Mouse (Mus musculus) adipocyte (in vitro differentiated cells): Measurements from ENCODE around the gene Lrig3.

Experiments
- DNase-seq: peaks from one replicate; pipeline ENCODE4 v3.0.0-alpha.2; 2016; ENCODE audit warnings: low spot score

Gene Lrig3

DNA sequence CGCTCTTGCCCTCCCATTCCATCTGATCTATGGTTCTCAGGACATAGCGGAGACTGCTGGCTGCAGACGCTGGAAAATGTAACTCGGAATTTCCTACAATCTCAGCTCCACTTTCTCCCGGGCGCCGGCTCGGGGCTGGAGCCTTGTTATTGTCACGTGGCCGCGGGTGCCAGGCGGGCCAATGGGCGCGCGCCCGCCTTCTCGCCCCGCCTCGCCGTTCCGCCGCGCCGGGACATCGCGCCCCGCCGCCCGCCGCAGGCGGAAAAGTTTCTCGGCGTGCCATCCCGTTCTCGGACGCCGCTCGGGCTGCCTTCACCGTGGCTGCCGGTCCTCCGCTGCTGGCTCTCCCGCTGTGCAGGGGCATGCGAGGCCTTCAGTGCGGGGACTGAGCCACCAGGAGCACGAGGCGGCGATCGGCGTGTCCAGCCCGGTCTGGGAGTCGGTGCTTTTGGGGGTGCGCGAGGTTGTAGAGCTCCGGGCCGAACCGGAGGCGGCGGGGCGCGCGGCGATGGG lies at the start of gene Lrig3:
Gene Lrig3 (plus strand): TSS at position 201 of the 513 bp plus-strand sequence.
- DNase-seq, result peak; percentile 87

DNA sequence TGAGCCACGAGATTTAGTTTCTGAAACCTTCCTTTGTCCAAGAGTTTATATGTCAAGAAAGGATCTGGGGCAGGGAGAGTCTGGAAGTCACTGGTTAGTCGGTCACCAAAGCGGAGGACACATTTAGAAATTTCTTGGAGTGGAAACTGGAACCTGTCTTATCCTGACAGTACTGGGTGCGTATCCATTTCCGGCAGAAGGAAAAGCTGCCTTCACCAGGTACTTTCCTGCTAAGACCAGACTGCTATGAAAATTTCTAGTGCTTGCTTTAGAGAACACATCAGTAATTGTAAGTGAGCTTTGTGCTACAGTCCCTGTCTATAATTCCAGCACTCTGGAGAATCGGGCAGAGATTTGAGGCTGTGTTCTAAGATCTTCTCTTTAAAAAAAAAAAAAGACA lies 49.2 kb upstream of the Lrig3 start:
- DNase-seq, result no peak

DNA sequence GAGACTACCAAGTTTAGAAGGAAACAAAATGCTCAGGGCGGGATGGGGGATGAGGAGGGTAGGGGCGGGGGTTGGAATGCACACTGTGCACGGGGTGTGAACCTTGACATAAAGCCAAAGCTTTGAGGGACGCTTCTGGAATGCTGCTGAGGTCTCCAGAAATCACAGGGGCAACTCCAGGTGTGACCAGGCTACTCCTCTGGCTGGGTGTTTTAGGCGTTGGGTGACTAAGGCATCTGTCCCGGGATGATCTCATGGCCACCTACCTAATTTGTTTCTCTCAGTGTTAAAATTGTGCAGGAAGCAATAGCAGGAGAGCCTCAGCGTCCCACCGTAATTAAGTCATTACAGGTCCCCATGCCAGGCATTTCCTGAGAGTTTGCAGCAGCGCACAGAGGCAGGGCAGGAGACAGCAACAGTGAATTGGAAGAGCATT lies 48.5 kb upstream of the Lrig3 start:
- no peak for DNase-seq

DNA sequence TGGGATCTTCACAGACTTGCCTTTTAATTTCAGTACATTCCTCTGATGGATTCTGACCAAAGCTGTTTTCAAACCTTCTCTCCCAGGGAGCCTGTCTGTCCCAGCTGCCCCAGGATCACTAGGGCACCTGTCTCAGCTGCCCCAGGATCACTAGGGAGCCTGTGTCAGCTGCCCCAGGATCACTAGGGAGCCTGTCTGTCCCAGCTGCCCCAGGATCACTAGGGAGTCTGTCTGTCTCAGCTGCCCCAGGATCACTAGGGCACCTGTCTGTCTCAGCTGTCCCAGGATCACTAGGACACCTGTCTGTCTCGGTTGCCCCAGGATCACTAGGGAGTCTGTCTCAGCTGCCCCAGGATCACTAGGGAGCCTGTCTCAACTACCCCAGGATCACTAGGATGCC lies 47.0 kb upstream of the Lrig3 start:
- no peak for DNase-seq

DNA sequence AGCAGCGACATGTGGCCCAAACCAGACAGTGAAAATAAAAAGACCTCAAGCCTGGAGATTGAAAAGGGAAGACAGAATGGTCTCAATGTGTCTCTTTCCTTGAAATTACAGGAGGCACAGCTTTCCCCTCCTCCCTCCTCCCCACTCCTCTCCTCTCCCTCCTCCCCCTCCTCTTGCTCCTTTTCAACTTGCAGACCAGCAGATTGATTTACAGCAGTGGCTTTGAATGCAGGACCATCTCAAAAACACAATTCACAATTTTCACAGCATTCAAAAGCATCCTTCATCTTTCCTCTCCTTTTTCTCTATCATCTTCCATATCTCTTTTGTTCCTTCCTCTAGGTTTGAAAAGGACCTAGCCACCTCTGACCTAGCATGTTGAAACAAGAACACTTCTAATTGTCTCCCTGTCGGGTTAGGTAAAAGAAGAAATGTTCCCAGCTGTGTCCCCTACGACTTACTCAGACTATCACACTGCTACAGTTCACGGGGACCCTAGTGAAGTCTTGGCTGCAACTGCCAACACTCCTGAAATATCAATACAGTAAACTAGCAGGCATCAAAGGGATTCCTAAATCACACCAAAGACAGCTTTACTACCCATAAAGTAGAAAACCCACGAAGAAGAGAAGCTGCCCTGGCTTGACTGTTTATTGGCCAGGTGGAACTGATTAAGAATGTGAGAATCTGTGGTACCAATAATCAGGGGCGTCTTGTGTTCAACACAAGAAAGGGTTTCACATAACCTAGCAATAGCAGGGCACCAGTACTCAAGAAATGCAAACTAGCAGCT lies 44.1 kb upstream of the Lrig3 start:
- no peak for DNase-seq

DNA sequence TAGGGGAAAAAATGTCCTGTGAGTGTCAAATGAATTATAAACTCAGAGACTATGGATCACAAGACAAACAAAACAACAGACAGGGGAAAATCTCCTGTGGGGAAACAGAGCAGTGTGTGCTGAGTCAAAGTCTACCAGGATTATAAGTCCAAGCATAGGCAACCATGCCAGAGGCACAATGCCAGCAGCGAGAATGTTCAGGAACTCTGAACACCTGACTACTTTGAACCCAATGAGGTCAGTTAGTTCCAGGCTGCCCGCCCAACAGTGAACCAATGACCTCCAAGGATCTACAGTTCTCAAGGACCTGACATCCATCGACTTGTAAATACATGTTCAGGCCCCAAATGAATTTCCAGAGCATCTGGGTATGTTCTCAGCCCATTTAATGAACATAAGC lies 36.0 kb upstream of the Lrig3 start:
- DNase-seq, result peak; percentile 6

DNA sequence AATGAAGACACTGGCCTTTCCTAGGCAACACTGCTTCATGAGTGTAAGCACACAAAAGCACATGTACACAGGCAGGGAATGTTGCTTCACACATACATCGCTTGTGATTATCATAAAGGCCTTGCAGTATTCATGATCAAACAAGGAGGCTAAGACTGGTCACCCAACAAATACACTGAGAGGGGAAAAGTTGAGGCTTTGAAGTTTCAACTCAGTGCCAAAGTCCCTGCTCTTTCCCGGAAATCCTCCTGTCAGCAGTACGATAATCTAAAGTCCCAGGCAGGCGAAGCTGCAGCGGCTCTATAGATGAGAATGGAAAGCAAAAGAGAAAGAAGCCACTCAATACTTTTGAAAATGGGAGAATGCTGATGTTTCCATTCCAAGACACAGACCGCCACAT lies 32.6 kb upstream of the Lrig3 start:
- DNase-seq, result no peak

DNA sequence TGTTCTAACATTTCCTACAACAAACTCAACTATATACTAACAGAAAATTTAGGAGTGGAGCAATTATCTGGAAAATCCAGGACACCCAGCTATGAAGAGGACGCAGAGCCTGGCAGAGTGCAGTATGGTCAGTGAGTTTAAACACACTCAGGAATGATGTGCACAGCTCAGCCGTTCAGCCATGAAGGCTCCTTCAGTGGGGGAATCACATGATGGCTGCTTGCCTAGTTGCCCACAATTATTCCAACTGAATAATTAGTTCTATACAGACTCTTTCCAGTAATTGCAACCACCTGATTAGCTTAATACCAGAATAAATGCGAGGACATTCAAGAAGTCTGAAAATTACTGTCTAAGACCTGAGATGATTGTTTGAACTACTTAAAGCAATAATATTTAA lies 31.9 kb upstream of the Lrig3 start:
- no peak for DNase-seq

DNA sequence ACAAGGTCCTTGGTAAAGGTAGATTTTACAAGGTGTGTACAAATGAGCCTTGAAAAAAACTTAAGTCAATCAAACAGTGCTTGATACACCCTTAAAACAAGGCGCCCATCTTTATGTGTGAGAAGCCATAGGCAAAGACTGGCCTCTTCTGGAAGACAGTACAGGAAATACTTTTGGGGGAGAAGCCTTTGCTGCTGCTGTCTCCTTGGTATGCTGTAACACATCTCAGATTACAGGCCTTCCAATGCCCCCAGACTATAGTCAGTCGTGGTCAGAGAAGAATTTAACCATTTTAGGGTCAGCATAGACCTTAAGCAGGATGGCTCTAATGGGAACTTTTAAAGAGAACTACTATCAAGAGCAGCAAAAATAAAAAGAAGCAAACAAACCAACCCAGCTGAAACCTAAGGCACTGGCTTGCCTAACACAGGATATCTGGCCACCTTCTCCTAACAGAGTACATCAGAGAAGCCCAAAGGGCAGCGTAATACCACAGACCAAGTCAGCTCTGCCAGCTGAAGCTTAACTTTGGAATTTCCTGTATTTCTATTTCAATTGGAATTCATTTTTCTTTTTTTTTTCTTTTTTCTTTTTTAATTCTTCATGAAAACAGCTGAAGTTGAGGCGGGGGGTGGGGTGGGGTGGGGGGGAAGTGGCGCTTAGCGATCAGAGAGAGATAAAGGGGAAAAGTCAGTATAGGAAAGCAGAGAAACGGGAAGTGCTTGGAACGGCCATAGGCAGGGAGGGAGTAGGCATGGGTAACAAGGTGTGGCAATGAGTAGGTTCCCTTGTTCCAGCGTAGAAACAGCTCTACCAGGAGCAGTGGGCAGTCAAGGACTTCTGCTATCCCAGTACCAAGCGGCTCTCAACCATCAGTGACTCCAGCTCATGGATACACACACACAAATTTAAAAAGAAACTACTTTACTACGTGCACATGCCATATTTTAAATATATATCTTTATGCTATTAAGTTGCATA lies 28.2 kb upstream of the Lrig3 start:
- no peak for DNase-seq

DNA sequence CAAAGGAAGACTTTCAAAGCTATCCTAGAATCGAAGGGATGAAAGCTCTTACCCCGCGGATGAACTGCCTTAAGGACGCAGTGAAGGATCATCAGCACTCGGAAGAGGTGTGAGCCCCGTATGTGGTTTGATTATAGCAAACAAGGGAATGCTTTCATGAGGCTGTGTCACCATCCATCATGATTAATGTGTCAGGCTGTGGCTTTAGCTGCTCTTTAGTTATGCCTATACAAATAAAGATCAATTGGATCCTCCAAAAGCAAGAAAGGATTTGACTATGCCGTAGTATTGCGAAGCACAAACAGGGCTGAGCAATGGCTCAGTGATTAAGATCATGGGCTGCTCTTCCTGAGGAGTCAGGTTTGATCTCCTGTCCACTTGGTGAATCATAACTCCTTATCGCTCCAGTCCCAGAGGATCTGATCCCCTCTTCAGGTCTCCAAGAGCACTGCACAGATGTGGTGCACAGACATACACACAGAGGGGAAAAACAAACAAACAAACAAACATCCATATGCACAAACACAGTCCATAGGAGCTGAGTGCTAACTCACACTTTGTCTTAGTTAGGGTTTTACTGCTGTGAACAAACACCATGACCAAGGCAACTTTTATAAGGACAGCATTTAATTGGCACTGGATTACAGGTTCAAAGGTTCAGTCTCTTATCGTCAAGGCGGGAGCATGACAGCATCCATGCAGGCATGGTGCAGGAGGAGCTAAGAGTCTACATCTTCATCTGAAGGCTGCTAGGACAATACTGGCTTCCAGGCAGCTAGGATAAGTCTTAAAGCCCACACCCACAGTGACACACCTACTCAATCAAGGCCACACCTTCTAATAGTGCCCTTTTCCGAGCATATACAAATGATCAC lies 27.2 kb upstream of the Lrig3 start:
- DNase-seq, result no peak

DNA sequence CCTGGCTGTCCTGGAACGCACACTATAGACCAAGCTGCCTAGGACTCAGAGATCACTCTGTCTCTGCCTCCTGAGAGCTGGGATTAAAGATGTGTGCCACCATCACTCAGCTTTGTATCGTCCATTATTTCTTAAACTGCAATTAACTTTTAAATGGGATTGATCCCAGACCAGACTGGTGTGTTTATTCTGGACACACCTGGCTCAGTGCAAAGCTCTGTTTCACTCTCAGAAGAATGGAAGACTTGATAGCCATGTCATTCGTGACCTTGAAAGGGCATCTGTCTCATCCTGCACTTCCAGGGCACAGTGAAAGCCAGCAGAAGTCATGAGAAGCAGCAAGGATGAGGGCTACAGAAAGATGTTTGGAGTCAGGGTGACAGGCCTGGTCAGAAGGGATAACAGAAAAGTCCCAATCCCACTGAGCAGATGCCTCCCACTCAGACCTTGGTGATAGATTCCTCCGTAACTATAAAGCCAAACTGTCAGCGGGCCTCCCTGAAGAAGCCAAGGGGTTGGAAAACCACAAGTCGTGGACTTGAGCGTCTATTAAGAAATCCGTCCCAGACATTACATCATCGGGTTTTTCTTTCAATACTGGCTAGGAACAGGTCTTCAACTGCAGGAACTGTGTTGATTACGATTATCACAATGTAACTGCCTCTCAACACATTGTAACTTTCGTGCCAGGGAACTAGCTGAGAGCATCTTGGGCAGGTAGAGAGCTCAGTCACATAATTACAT lies 25.5 kb upstream of the Lrig3 start:
- no peak for DNase-seq

DNA sequence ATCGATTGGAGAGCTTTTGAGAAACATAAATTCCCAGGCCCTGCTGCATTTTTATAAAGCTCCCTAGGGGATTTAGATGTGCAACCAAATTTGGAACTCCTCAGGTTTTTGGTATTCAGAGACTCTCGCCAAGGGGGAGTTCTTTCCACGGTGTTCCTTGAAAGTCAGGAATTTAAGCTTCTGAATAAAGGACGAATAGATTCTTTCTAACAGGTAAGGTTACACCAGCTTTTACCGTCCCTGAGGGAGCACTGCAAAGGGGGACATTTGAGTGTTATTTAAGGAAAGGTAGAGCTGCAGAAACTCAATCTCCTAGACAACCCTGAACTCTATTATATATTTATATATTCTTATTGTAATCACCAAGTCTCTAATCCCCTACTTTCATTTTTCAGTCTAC lies 22.9 kb upstream of the Lrig3 start:
- no peak for DNase-seq

DNA sequence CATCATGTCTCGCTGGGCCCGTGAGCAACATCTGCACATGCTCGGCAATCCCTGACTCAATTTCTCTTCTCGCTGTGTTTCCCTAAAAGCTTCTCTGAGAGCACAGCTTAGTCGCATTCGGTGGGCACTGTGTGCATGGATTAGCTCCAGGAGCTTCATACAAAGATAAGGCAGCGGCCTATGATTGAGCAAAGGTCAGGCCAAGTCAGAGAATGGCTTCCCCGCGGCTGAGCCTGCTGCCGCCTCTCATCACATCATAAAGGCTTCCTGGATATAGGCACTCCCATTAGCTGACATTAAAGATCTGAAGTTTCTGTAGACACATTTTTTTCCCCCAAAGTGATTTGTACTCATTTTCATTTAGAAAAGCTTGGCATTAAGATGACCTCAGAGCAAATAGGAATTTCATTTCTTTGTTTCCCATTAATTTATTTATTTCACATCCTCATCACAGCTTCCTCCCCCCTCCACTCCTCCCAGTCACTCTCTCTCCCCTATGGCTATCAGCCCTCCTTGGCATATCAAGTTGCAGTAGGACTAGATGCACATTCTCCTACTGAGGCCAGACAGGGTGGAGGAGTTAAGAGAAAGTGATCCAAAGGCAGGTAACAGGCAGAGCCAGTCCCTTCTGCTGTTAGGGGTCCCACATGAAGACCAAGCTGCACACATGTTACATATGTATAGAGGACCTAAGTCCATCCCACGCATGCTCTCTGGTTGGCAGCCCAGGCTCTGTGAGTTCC lies 21.0 kb upstream of the Lrig3 start:
- DNase-seq, result no peak

DNA sequence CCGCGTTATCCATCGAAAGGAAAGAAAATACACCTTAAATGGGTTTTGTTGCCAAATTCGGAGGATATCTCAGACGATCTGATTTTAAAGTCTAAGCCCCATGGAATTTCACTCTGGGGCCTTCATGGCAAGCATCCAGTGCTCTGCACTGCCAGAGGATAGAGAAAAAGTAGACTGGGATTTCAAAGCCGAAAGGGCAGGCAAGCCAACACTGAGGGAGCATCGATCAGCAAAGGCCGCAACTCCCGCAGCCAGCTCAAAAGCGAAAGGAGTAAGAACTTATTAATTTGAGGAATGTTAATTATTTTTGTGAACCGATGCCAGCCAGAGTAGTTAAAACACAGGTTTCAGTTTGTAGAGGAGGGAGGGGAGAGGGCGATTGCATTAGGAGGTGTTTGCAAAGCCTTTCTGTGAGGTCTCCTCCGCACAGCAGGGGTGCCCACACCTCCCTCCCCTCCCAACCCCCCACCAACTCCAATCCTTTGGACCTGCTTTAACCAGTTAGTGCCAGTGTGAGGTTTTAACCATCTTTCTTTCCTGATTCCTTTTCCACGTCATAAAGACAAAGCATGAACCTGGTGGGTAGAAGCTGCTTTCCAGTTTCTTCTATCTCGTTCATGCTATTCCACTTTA lies 17.0 kb upstream of the Lrig3 start:
- DNase-seq, result no peak

DNA sequence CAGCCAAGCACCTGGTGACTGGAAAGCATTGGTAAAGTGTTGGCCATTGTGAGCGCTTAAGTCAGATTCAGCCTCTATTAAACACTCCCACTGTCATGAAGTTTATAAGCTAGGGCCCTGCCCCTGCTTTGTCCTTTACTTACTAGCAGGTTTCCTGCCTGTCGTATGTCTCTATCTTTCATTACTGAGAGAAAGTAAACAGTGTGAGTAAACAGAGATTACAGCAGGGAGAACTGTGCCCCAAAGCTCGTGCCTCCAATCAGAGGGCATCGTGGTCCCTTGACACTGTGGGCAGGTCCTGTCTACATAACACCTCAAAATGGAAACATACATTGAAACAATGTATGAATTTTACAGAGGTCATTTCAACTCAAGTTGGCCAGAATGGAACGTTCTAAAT lies 14.3 kb upstream of the Lrig3 start:
- no peak for DNase-seq

DNA sequence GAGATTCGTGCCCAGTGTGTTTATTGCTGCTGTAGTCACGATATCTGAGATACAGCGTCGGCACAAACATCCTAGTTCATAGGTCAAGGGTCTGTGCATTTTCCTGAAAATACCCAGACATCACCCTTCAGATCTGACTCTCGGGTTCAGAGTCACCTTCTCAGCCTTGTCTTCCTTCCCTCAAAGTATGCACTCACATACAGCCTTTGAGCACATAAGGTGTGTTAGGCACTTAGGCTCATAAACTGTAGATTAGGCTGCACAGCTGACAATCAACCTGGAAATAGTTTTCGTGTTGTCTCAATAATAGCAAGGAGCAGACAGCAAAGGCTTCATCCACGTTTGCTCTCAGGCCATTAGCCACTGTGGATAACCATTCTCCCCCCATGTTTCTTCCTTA lies 11.6 kb upstream of the Lrig3 start:
- no peak for DNase-seq

DNA sequence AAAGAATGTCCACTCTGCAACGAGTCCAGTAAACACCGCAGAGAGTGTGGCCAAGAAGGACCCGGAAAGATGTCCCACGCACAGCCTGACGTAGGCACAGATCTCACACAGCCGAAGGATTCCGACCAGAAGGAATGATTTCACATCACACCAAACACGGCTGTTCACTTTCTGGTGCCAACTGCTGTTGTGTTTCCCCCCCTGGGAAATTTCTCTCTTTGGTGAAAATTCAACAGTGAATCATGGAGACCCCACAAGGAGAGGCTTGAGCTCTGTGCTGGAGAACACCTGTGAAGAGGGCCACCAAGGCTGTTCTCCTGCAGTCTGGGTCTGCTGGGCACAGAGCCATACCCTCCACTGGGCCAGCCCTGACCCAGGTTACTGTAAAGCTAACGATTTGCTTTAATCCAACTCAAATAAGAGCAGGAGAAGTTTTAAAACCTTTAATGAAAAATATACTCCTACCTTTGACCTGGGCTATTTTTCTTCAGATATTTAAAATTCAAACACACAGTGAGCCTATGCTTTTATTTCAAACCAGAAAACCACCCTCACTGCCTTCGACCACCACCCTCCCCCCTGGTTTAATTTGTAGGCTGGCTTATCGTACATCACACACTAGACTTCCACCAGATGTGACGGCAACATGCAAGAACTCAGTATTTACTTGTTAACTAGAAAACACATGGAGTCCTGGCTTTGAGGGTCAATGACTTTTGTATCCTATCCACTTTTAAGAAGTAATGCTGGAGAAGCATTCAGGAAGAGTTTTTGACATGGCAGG lies 11.0 kb upstream of the Lrig3 start:
- no peak for DNase-seq

DNA sequence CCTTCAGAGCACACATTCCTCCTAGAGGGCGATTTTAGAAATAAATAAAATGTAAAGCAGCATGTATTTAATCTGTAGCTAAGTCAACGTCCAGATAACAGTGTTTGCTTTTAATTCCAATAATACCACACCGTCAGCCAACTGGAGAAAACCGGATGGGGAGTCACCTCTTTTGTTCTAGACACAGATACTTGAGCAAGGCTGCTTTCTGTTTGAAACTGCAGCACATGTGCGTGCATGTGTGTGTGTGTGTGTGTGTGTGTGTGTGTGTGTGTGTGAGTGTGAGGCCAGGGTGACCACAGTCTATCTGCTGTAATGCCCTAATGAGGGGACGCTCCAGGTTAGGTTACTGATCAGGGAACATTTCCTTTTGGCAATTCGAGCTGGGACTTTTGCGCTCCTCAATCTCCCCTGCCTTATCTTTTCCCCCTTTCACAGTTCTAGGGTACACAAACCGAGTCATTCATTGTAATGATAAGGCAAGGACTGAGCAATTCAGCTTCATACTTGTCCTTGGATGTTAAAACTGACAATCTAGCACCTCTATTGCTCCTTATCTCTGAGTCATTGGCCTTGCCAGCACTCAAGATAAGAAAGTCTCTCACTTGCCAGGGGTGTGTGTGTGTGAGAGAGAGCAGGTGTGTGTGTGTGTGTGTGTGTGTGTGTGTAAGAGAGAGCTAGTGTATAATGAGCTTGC lies 4.4 kb upstream of the Lrig3 start:
- no peak for DNase-seq

DNA sequence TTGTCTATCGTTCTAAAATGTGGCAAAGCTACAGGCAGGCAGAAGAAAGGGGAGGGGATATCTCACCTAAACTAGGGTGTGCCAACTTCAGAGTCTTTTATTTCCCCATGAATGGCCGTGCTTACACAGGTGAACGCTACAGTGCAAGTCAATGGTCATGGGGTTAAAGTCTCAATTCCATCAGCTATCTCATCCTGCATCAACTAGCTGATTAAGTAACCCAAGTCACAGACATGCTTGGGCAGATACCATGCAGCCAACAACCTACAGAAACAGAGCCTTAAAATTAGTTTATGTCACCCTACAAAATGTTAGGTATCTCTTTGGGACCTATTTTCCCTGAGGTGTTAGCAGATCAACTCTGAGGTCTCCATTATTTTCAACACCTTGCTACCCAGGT lies 1.3 kb upstream of the Lrig3 start:
- no peak for DNase-seq
